Mouse (Mus musculus) bone marrow macrophage, adult 2 months (primary cell): Measurements from ENCODE around the gene Meis1. TPM values are rescaled to one million over a fixed set of nuclear protein-coding genes. Genes with fewer than 3 reads are reported as not detected.

Experiments used
- H3K27ac ChIP-seq: 2 replicates; pipeline ENCODE4 v1.5.1; 2012; ENCODE audit warnings: low read depth, low read length; ENCODE audit not compliant: insufficient read depth
- H3K4me1 ChIP-seq: 2 replicates; pipeline ENCODE4 v1.6.1; 2012; ENCODE audit warnings: low read length; ENCODE audit not compliant: control insufficient read depth, insufficient read depth
- H3K4me3 ChIP-seq: 2 replicates; pipeline ENCODE4 v1.5.1; 2012; ENCODE audit warnings: mild to moderate bottlenecking, low read length, moderate library complexity; ENCODE audit not compliant: insufficient read depth
- CTCF ChIP-seq: IDR thresholded peaks from 2 replicates; pipeline ENCODE4 v1.5.1; 2012; ENCODE audit warnings: low read depth, mild to moderate bottlenecking, low read length, moderate library complexity
- POLR2A ChIP-seq: IDR thresholded peaks from 2 replicates; pipeline ENCODE4 v1.6.1; 2012; ENCODE audit warnings: mild to moderate bottlenecking, low read depth, low read length, borderline replicate concordance
- polyA plus RNA-seq: library from polyadenylated mRNA; stranded (reverse); fragments of >200 nt; gene quantifications from 2 replicates; pipeline ENCODE4 v1.2.4, GENCODE M21; 2012; ENCODE audit not compliant: missing spikeins, insufficient read depth, insufficient read length

The Meis1 gene
- polyA plus RNA-seq, 1 experiment: 2.8 TPM

- H3K4me1 ChIP-seq: no peaks in the 10 kb centered on the region
- H3K27ac ChIP-seq: no peak overlapping the region
- TF ChIP-seq CTCF (no peak), POLR2A (no peak)
- H3K4me3 ChIP-seq: no peak overlapping the region
Observed at GRCm38 (mm10) chr11:18889139-18889538, 129.6 kb downstream of the Meis1 start.

- no peak for TF ChIP-seq CTCF
- TF ChIP-seq POLR2A: no peak
- H3K27ac ChIP-seq: no peak overlapping the region
- no peak overlapping the region for H3K4me3 ChIP-seq
- H3K4me1 ChIP-seq: no peaks in the 10 kb centered on the region
Observed at GRCm38 (mm10) chr11:18888651-18889050, 130.1 kb downstream of the Meis1 start.

DNA sequence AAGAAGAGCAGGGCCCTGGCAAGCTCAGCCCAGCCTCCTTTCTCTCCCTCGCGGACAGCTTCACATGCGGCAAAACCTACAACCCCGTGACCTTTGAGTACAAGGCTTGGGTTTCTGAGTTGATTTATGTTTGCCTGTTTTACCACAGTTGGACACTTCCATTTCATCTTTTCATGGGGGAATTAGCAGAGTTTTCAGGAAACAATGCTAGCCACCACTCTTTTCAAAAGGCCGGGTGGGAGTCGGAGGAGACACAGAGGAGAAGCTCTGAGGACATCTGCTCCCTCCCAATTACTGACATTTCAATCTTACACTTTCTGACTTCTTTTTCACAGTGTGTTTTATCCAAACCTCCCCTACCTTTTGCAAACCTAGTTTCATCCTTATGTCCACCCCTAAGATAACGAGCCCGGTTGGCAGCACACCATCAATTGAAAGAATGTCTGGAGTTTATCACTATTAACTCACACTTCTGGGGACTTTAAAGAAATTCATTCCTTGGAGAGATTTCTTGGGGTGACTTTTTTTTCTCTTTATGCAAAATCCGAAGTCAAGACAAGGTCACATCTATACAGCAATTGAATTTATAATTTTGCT, 133.0 kb downstream of the Meis1 start:
- H3K4me3 ChIP-seq: no peak overlapping the region
- H3K27ac ChIP-seq: no peak overlapping the region
- H3K4me1 ChIP-seq: no peaks in the 10 kb centered on the region
- no peak for TF ChIP-seq CTCF
- TF ChIP-seq POLR2A: no peak

DNA sequence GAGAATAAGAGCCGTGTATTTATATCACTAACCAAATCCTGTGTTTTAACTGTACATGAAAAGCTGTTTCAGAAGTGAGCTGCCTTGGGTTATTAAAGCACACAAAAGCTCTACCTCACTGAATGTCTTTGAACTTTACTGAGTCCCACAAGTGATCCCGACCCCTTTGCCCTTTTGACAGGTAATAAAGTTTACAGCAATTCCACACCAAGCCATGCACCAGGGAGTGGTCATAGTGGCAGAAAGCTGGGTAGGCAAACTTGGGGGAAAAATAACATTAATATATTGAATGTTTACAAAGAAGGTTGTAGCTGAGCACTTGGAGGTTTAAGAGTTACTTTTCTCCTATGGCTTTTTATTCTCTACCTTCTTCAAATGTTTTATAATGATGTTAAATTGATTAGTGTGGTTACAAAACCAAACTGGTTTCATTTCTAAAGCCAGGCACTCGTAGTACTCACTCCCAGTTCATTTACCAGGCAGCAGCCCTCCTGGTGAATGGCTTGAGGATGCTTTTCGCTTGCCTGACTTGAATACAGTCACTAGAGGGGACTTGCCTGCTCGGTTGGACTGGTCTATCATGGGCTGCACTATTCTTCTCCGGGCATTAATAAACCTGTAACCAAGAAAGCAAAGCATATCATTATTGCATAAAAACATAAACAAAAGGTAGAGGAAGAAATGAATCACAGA, 133.6 kb downstream of the Meis1 start:
- TF ChIP-seq POLR2A (no peak), CTCF (no peak)
- H3K4me1 ChIP-seq: no peaks in the 10 kb centered on the region
- H3K4me3 ChIP-seq: no peak overlapping the region
- H3K27ac ChIP-seq: no peak overlapping the region

GRCm38 (mm10) chr11:18883987-18884386, 134.8 kb downstream of the Meis1 start:
- Histone ChIP-seq H3K4me1 (no peaks in the 10 kb centered on the region), H3K4me3 (no peak overlapping the region), H3K27ac (no peak overlapping the region)
- TF ChIP-seq POLR2A: no peak
- no peak for TF ChIP-seq CTCF

GRCm38 (mm10) chr11:18883507-18883881, 135.3 kb downstream of the Meis1 start:
- TF ChIP-seq POLR2A (no peak), CTCF (no peak)
- Histone ChIP-seq H3K4me1 (no peaks in the 10 kb centered on the region), H3K27ac (no peak overlapping the region), H3K4me3 (no peak overlapping the region)

DNA sequence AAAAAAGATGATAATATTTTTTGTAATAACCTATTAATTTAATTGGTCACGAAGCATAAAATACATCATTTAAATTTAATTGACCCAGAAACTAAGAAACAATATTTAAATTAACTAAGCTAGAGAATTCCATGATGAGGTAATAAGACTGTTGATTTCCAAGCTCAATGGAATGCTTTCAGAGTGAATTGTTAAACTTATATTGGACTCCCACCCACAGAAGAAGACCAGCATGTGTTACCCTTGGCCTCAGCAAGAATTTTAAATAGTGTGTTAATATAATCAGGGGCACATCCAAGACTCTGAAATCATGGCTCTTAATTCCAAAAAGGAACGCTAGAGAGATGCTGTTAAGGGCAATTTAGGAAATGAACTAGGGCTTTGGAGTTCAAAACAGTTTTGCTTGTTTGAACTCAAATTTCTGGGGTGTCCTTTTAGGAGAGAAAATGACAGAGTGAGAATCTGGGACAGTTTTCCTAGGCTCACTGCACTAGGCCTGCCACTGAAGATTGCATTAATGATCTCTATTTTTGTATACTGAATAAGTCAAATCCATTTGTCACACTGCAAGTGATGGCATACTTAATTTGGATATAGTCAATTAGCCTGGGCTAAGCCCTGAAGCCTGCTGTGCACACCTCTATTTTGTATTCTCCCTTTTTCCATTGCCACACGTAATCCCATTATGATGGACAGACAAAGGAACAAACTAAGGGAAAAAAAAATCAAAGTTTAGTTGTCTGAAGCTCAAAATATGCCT, 135.9 kb downstream of the Meis1 start:
- Histone ChIP-seq H3K27ac (no peak overlapping the region), H3K4me3 (no peak overlapping the region), H3K4me1 (no peaks in the 10 kb centered on the region)
- TF ChIP-seq POLR2A (no peak), CTCF (no peak)

GRCm38 (mm10) chr11:18882315-18882714, 136.5 kb downstream of the Meis1 start:
- Histone ChIP-seq H3K4me3 (no peak overlapping the region), H3K27ac (no peak overlapping the region), H3K4me1 (no peaks in the 10 kb centered on the region)
- no peak for TF ChIP-seq CTCF
- TF ChIP-seq POLR2A: no peak

DNA sequence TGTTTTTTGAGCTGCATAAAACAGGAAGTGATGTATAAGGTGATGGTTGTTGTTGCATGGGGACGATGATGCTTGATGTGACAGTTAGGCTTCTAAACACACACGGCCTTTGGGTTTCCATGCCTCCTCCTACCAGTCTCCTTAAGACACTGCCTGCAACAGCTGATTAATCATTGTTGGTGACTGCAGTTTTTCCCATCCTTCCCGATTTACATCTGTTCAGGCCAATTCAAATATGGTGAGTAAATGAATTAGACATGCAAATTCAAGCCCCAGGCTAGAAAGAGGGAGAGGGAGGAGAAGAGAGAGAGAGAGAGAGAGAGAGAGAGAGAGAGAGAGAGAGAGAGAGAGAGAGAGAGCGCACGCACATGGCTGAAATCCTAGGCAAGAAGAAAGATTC, 138.0 kb downstream of the Meis1 start:
- TF ChIP-seq CTCF (no peak), POLR2A (no peak)
- no peaks in the 10 kb centered on the region for H3K4me1 ChIP-seq
- H3K4me3 ChIP-seq: no peak overlapping the region
- no peak overlapping the region for H3K27ac ChIP-seq

DNA sequence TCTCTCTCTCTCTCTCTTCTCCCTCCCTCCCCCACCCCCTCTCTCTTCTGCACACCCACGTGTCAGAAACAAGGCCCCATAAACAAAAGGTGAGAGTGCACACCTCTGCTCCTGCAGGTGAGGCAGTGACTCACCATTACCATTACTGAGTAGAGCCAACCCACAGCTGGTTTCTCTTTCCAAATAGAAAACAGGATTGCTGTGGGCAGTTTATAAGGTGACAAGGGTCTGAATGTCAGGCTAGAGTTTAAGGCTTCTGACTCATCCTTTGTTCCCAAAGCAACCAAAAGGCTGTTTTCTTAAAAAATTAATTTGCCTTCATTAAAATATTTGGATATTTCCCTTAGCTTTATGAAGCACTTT, 139.3 kb downstream of the Meis1 start:
- TF ChIP-seq POLR2A (no peak), CTCF (no peak)

More for the DNA sequence above, 139.3 kb downstream of the Meis1 start:
- H3K4me3 ChIP-seq: no peak overlapping the region
- no peaks in the 10 kb centered on the region for H3K4me1 ChIP-seq
- no peak overlapping the region for H3K27ac ChIP-seq
